Mouse (Mus musculus): Measurements from ENCODE around the gene Pccb. TPM values are rescaled to one million over a fixed set of nuclear protein-coding genes. Genes with fewer than 3 reads are reported as not detected.

The Pccb gene
- polyA plus RNA-seq (2016; fragmentation: Nextera tagmentation; extraction: Ambion mirVana), result 19.2 and 21.5 TPM in 2 replicates

- Histone ChIP-seq H3K4me3 (peak within 1 kb of the TSS; percentile 57), H3K4me2 (replicated peaks) (peak within 1 kb of the TSS; percentile 57), H3K27me3 (no peaks in the 10 kb centered on the region), H3K27ac (peak within 1 kb of the TSS; percentile 96), H3K36me3 (no peaks in the 10 kb centered on the region; the same call in 1 of the 2 replicates), H3K4me1 (peaks cover 12% of the 10 kb centered on the region), H3K9me3 (replicated peaks) (no peaks in the 10 kb centered on the region), H3K9ac (peak within 1 kb of the TSS; percentile 73)
- ATAC-seq (ENCODE audit: low FRiP score), result peak; percentile 99
- under 1% methylated on average over 61 of the region's 61 CpGs for WGBS
Measured at GRCm38 (mm10) chr9:101034448-101035098, at the start of gene Pccb. Gene Pccb (minus strand): TSS chr9:101034898.

- H3K27me3 ChIP-seq, result no peaks in the 10 kb centered on the region
- peaks cover 3% of the 10 kb centered on the region; the same call in 1 of the 2 replicates for H3K36me3 ChIP-seq
- WGBS, result 97% methylated on average over 3 of the region's 3 CpGs
- peaks cover 15% of the 10 kb centered on the region for H3K4me1 ChIP-seq
- H3K4me2 ChIP-seq (replicated peaks), result no peak overlapping the region
- H3K4me3 ChIP-seq, result no peak overlapping the region
- ATAC-seq (ENCODE audit: low FRiP score), result no peak
- no peak overlapping the region for H3K9ac ChIP-seq
- no peaks in the 10 kb centered on the region for H3K9me3 ChIP-seq (replicated peaks)
- no peak overlapping the region for H3K27ac ChIP-seq
Measured at GRCm38 (mm10) chr9:101083728-101084127, 49.0 kb upstream of the Pccb start.

- Histone ChIP-seq H3K4me3 (no peak overlapping the region), H3K4me1 (peaks cover 31% of the 10 kb centered on the region), H3K4me2 (replicated peaks) (peak overlapping the region; percentile 92), H3K27ac (no peak overlapping the region), H3K27me3 (no peaks in the 10 kb centered on the region), H3K9ac (no peak overlapping the region), H3K9me3 (replicated peaks) (no peaks in the 10 kb centered on the region), H3K36me3 (peaks cover 3% of the 10 kb centered on the region; the same call in 1 of the 2 replicates)
- 82% methylated on average over 3 of the region's 3 CpGs for WGBS
- no peak for ATAC-seq (ENCODE audit: low FRiP score)
Measured at GRCm38 (mm10) chr9:101080046-101080685, 45.5 kb upstream of the Pccb start.

- 67% methylated on average over 4 of the region's 4 CpGs for WGBS
- Histone ChIP-seq H3K4me3 (peak overlapping the region; percentile 18), H3K27me3 (no peaks in the 10 kb centered on the region), H3K4me1 (peaks cover 31% of the 10 kb centered on the region), H3K9ac (peak overlapping the region; percentile 13; the same call in 1 of the 2 replicates), H3K4me2 (replicated peaks) (peak overlapping the region; percentile 92), H3K9me3 (replicated peaks) (no peaks in the 10 kb centered on the region), H3K27ac (no peak overlapping the region), H3K36me3 (0 out of 2 replicates have a peak, but pooled peaks cover under 1% of the 10 kb centered on the region)
- ATAC-seq (ENCODE audit: low FRiP score), result no peak
Measured at GRCm38 (mm10) chr9:101078579-101078978, 43.9 kb upstream of the Pccb start.

GRCm38 (mm10) chr9:101077486-101077885, 42.8 kb upstream of the Pccb start:
- no peak for ATAC-seq (ENCODE audit: low FRiP score)
- peak overlapping the region; percentile 92 for H3K4me2 ChIP-seq (replicated peaks)
- H3K9me3 ChIP-seq (replicated peaks), result no peaks in the 10 kb centered on the region
- no peak overlapping the region for H3K27ac ChIP-seq
- peaks cover 31% of the 10 kb centered on the region for H3K4me1 ChIP-seq
- peak overlapping the region; percentile 98 for H3K4me3 ChIP-seq
- no peaks in the 10 kb centered on the region for H3K27me3 ChIP-seq
- no peaks in the 10 kb centered on the region for H3K36me3 ChIP-seq
- peak overlapping the region; percentile 98; the same call in 1 of the 2 replicates for H3K9ac ChIP-seq

GRCm38 (mm10) chr9:101076095-101076875, 41.6 kb upstream of the Pccb start:
- Histone ChIP-seq H3K4me1 (peaks cover 31% of the 10 kb centered on the region), H3K27ac (no peak overlapping the region), H3K4me3 (peak overlapping the region; percentile 98), H3K27me3 (no peaks in the 10 kb centered on the region), H3K9ac (peak overlapping the region; percentile 98), H3K9me3 (replicated peaks) (no peaks in the 10 kb centered on the region), H3K36me3 (no peaks in the 10 kb centered on the region), H3K4me2 (replicated peaks) (peak overlapping the region; percentile 92)
- 1% methylated on average over 18 of the region's 18 CpGs for WGBS
- ATAC-seq (ENCODE audit: low FRiP score), result no peak

- no peak for ATAC-seq (ENCODE audit: low FRiP score)
- no peaks in the 10 kb centered on the region for H3K36me3 ChIP-seq
- H3K4me2 ChIP-seq (replicated peaks), result peak overlapping the region; percentile 92
- H3K27ac ChIP-seq, result no peak overlapping the region
- peaks cover 31% of the 10 kb centered on the region for H3K4me1 ChIP-seq
- peak overlapping the region; percentile 98 for H3K9ac ChIP-seq
- H3K9me3 ChIP-seq (replicated peaks), result no peaks in the 10 kb centered on the region
- H3K4me3 ChIP-seq, result peak overlapping the region; percentile 98
- H3K27me3 ChIP-seq, result no peaks in the 10 kb centered on the region
- WGBS, result 1% methylated on average over 8 of the region's 8 CpGs
Measured at GRCm38 (mm10) chr9:101075694-101076093, 41.0 kb upstream of the Pccb start.

- Histone ChIP-seq H3K4me3 (peak overlapping the region; percentile 98), H3K27ac (peak overlapping the region; percentile 100), H3K36me3 (no peaks in the 10 kb centered on the region), H3K9me3 (replicated peaks) (no peaks in the 10 kb centered on the region), H3K4me1 (peaks cover 28% of the 10 kb centered on the region), H3K27me3 (no peaks in the 10 kb centered on the region), H3K4me2 (replicated peaks) (peak overlapping the region; percentile 92), H3K9ac (peak overlapping the region; percentile 98)
- no peak for ATAC-seq (ENCODE audit: low FRiP score)
- 0% methylated on average over 25 of the region's 25 CpGs for WGBS
Measured at GRCm38 (mm10) chr9:101075091-101075581, 40.4 kb upstream of the Pccb start.

- 0% methylated on average over 63 of the region's 100 CpGs for WGBS
- no peaks in the 10 kb centered on the region for H3K27me3 ChIP-seq
- peak; percentile 63 for ATAC-seq (ENCODE audit: low FRiP score)
Measured at GRCm38 (mm10) chr9:101074332-101075021, 39.8 kb upstream of the Pccb start.

GRCm38 (mm10) chr9:101073987-101074331, 39.3 kb upstream of the Pccb start, which contains the start of gene Msl2:
Gene Msl2 (plus strand): TSS chr9:101074101.
- Histone ChIP-seq H3K4me3 (peak within 1 kb of the TSS; percentile 98), H3K36me3 (no peaks in the 10 kb centered on the region), H3K4me2 (replicated peaks) (peak within 1 kb of the TSS; percentile 92), H3K27me3 (no peaks in the 10 kb centered on the region), H3K9me3 (replicated peaks) (no peaks in the 10 kb centered on the region; the same call in 1 of the 2 replicates), H3K27ac (peak within 1 kb of the TSS; percentile 100), H3K4me1 (peaks cover 18% of the 10 kb centered on the region), H3K9ac (peak within 1 kb of the TSS; percentile 98)
- peak; percentile 75 for ATAC-seq (ENCODE audit: low FRiP score)
- WGBS, result 1% methylated on average over 30 of the region's 43 CpGs

More at GRCm38 (mm10) chr9:101074332-101075021, 39.8 kb upstream of the Pccb start:
- Histone ChIP-seq H3K27ac (peak overlapping the region; percentile 100), H3K9ac (peak overlapping the region; percentile 98), H3K36me3 (no peaks in the 10 kb centered on the region), H3K4me1 (peaks cover 23% of the 10 kb centered on the region), H3K4me2 (replicated peaks) (peak overlapping the region; percentile 92), H3K9me3 (replicated peaks) (no peaks in the 10 kb centered on the region; the same call in 1 of the 2 replicates), H3K4me3 (peak overlapping the region; percentile 98)
